Mouse (Mus musculus): ENCODE measurements around the gene Drap1. TPM values are rescaled to one million over a fixed set of nuclear protein-coding genes. Genes with fewer than 3 reads are reported as not detected.
"Not testable (repeated sequence)": the region's sequence is repeated elsewhere in the genome, so short reads cannot be mapped to it uniquely, and the experiment has no call there.

The Drap1 gene
- polyA plus RNA-seq, 1 experiment from 2014 or later, result 210 TPM

GRCm38 (mm10) chr19:5413840-5414239, 10.9 kb downstream of the Drap1 start:
- Histone ChIP-seq H3K27me3 (replicated peaks) (no peaks in the 10 kb centered on the region), H3K9ac (no peak overlapping the region), H3K4me2 (no peak overlapping the region), H3K9me3 (no peaks in the 10 kb centered on the region), H3K4me3 (replicated peaks) (no peak overlapping the region), H3K4me1 (0 out of 2 replicates have a peak, but pooled peaks cover 4% of the 10 kb centered on the region), H3K36me3 (no peaks in the 10 kb centered on the region), H3K27ac (no peak overlapping the region)
- WGBS, result 80% methylated on average over 4 of the region's 4 CpGs
- ATAC-seq (ENCODE audit: insufficient read depth, low FRiP score, low read depth), result no peak

GRCm38 (mm10) chr19:5411961-5412360, 12.8 kb downstream of the Drap1 start:
- Histone ChIP-seq H3K36me3 (no peaks in the 10 kb centered on the region), H3K27me3 (replicated peaks) (no peaks in the 10 kb centered on the region), H3K4me1 (peaks cover 4% of the 10 kb centered on the region; the same call in 1 of the 2 replicates), H3K9me3 (no peaks in the 10 kb centered on the region), H3K4me3 (replicated peaks) (no peak overlapping the region), H3K27ac (no peak overlapping the region), H3K4me2 (no peak overlapping the region), H3K9ac (no peak overlapping the region)
- 69% methylated on average over 5 of the region's 5 CpGs for WGBS
- ATAC-seq (ENCODE audit: insufficient read depth, low FRiP score, low read depth), result no peak

GRCm38 (mm10) chr19:5410641-5411040, 14.1 kb downstream of the Drap1 start:
- H3K4me2 ChIP-seq, result no peak overlapping the region
- ATAC-seq (ENCODE audit: insufficient read depth, low FRiP score, low read depth), result no peak
- WGBS, result 81% methylated on average over 5 of the region's 5 CpGs

GRCm38 (mm10) chr19:5409068-5409467, 15.7 kb downstream of the Drap1 start:
- no peaks in the 10 kb centered on the region for H3K27me3 ChIP-seq (replicated peaks)
- H3K36me3 ChIP-seq, result no peaks in the 10 kb centered on the region
- ATAC-seq (ENCODE audit: insufficient read depth, low FRiP score, low read depth), result no peak
- peaks cover 4% of the 10 kb centered on the region; the same call in 1 of the 2 replicates for H3K4me1 ChIP-seq
- H3K4me3 ChIP-seq (replicated peaks), result no peak overlapping the region
- no peak overlapping the region for H3K27ac ChIP-seq
- no peak overlapping the region for H3K4me2 ChIP-seq
- no peaks in the 10 kb centered on the region for H3K9me3 ChIP-seq
- WGBS, result 67% methylated on average over 5 of the region's 5 CpGs
- no peak overlapping the region for H3K9ac ChIP-seq

More at GRCm38 (mm10) chr19:5410641-5411040, 14.1 kb downstream of the Drap1 start:
- Histone ChIP-seq H3K4me3 (replicated peaks) (no peak overlapping the region), H3K4me1 (peaks cover 4% of the 10 kb centered on the region; the same call in 1 of the 2 replicates), H3K9me3 (no peaks in the 10 kb centered on the region), H3K27ac (no peak overlapping the region), H3K36me3 (no peaks in the 10 kb centered on the region), H3K27me3 (replicated peaks) (no peaks in the 10 kb centered on the region), H3K9ac (no peak overlapping the region)

- ATAC-seq (ENCODE audit: insufficient read depth, low FRiP score, low read depth), result no peak
- H3K27me3 ChIP-seq (replicated peaks), result no peaks in the 10 kb centered on the region
- peaks cover 4% of the 10 kb centered on the region; the same call in 1 of the 2 replicates for H3K4me1 ChIP-seq
- no peak overlapping the region for H3K27ac ChIP-seq
- H3K4me3 ChIP-seq (replicated peaks), result no peak overlapping the region
- H3K4me2 ChIP-seq, result no peak overlapping the region
- H3K9ac ChIP-seq, result no peak overlapping the region
- WGBS, result 85% methylated on average over 13 of the region's 13 CpGs
- H3K9me3 ChIP-seq, result no peaks in the 10 kb centered on the region
- H3K36me3 ChIP-seq, result no peaks in the 10 kb centered on the region
These were observed 16.4 kb downstream of the Drap1 start for GRCm38 (mm10) chr19:5408057-5409001.

GRCm38 (mm10) chr19:5407133-5407532, 17.6 kb downstream of the Drap1 start:
- Histone ChIP-seq H3K4me2 (peak overlapping the region; percentile 68), H3K9ac (peak overlapping the region; percentile 41), H3K4me3 (replicated peaks) (peak overlapping the region; percentile 56), H3K36me3 (no peaks in the 10 kb centered on the region), H3K9me3 (no peaks in the 10 kb centered on the region), H3K27ac (peak overlapping the region; percentile 93), H3K27me3 (replicated peaks) (no peaks in the 10 kb centered on the region), H3K4me1 (peaks cover 4% of the 10 kb centered on the region; the same call in 1 of the 2 replicates)
- peak; percentile 42 for ATAC-seq (ENCODE audit: insufficient read depth, low FRiP score, low read depth)
- WGBS, result 9% methylated on average over 7 of the region's 7 CpGs

- Histone ChIP-seq H3K4me2 (peak overlapping the region; percentile 68), H3K9ac (peak overlapping the region; percentile 41), H3K27ac (peak overlapping the region; percentile 93), H3K4me3 (replicated peaks) (peak overlapping the region; percentile 56)
- H3K4me1 ChIP-seq; H3K27me3 ChIP-seq (replicated peaks); H3K9me3 ChIP-seq; H3K36me3 ChIP-seq: not testable (repeated sequence)
- WGBS, result 13% methylated on average over 25 of the region's 25 CpGs
- peak; percentile 79 for ATAC-seq (ENCODE audit: insufficient read depth, low FRiP score, low read depth)
These were observed 18.1 kb downstream of the Drap1 start for GRCm38 (mm10) chr19:5406531-5407126.

GRCm38 (mm10) chr19:5405924-5406323, 18.9 kb downstream of the Drap1 start:
- H3K27me3 ChIP-seq (replicated peaks), result no peaks in the 10 kb centered on the region
- H3K9me3 ChIP-seq, result no peaks in the 10 kb centered on the region
- no peak overlapping the region for H3K27ac ChIP-seq
- no peaks in the 10 kb centered on the region; the same call in 1 of the 2 replicates for H3K4me1 ChIP-seq
- H3K9ac ChIP-seq, result no peak overlapping the region
- no peak for ATAC-seq (ENCODE audit: insufficient read depth, low FRiP score, low read depth)
- 26% methylated on average over 7 of the region's 7 CpGs for WGBS
- H3K36me3 ChIP-seq, result no peaks in the 10 kb centered on the region
- H3K4me3 ChIP-seq (replicated peaks), result peak overlapping the region; percentile 35
- peak overlapping the region; percentile 48 for H3K4me2 ChIP-seq

- WGBS, result 73% methylated on average over 8 of the region's 8 CpGs
- no peaks in the 10 kb centered on the region for H3K4me1 ChIP-seq
- no peak for ATAC-seq (ENCODE audit: insufficient read depth, low FRiP score, low read depth)
These were observed 22.5 kb downstream of the Drap1 start, which contains the start of gene Tsga10ip for GRCm38 (mm10) chr19:5402293-5402692. Gene Tsga10ip, minus strand, starts transcription at chr19:5402526.

GRCm38 (mm10) chr19:5401073-5401472, 23.7 kb downstream of the Drap1 start:
- WGBS, result 68% methylated on average over 4 of the region's 4 CpGs

More at GRCm38 (mm10) chr19:5402293-5402692, 22.5 kb downstream of the Drap1 start, which contains the start of gene Tsga10ip:
- Histone ChIP-seq H3K9ac (no peak within 1 kb of the TSS), H3K27me3 (replicated peaks) (no peaks in the 10 kb centered on the region), H3K36me3 (no peaks in the 10 kb centered on the region), H3K4me2 (no peak within 1 kb of the TSS), H3K9me3 (no peaks in the 10 kb centered on the region), H3K27ac (no peak within 1 kb of the TSS), H3K4me3 (replicated peaks) (no peak within 1 kb of the TSS)

GRCm38 (mm10) chr19:5395371-5395770, 29.4 kb downstream of the Drap1 start:
- Histone ChIP-seq H3K4me2 (no peak overlapping the region), H3K27ac (no peak overlapping the region), H3K9ac (no peak overlapping the region), H3K4me1 (peaks cover 3% of the 10 kb centered on the region; the same call in 1 of the 2 replicates), H3K36me3 (no peaks in the 10 kb centered on the region), H3K4me3 (replicated peaks) (no peak overlapping the region), H3K9me3 (no peaks in the 10 kb centered on the region), H3K27me3 (replicated peaks) (no peaks in the 10 kb centered on the region)
- no peak for ATAC-seq (ENCODE audit: insufficient read depth, low FRiP score, low read depth)
- 68% methylated on average over 4 of the region's 4 CpGs for WGBS

More at GRCm38 (mm10) chr19:5401073-5401472, 23.7 kb downstream of the Drap1 start:
- not testable (repeated sequence) for H3K4me2 ChIP-seq; H3K27me3 ChIP-seq (replicated peaks); H3K36me3 ChIP-seq; H3K9me3 ChIP-seq; H3K9ac ChIP-seq; H3K4me3 ChIP-seq (replicated peaks); H3K4me1 ChIP-seq; ATAC-seq (ENCODE audit: insufficient read depth, low FRiP score, low read depth); H3K27ac ChIP-seq

GRCm38 (mm10) chr19:5394168-5394567, 30.6 kb downstream of the Drap1 start:
- Histone ChIP-seq H3K9ac (no peak overlapping the region), H3K27me3 (replicated peaks) (no peaks in the 10 kb centered on the region), H3K4me3 (replicated peaks) (no peak overlapping the region), H3K36me3 (no peaks in the 10 kb centered on the region), H3K4me2 (no peak overlapping the region), H3K9me3 (no peaks in the 10 kb centered on the region), H3K4me1 (peaks cover 9% of the 10 kb centered on the region), H3K27ac (peak overlapping the region; percentile 65)
- ATAC-seq (ENCODE audit: insufficient read depth, low FRiP score, low read depth), result peak; percentile 51; the same call in 1 of the 2 replicates
- 48% methylated on average over 10 of the region's 10 CpGs for WGBS

All from stomach, embryonic 15.5 days (tissue).